Mouse (Mus musculus) liver, embryonic 16.5 days (tissue): Measurements from ENCODE around the gene Nelfa. TPM values are rescaled to one million over a fixed set of nuclear protein-coding genes. Genes with fewer than 3 reads are reported as not detected.

ENCODE experiments used
- ATAC-seq: fragments of 200-750 bp; cut with Nextera tagmentation; 2 replicates; pipeline ENCODE4 v1.8.0; 2017; ENCODE audit warnings: low read depth, mild to moderate bottlenecking, moderate number of reproducible peaks, moderate library complexity
- H3K27ac ChIP-seq: fragments of 300-500 bp; sonication (generic); 2 replicates; pipeline ENCODE4 v1.5.1; 2014; ENCODE audit warnings: mild to moderate bottlenecking, low read length
- H3K27me3 ChIP-seq: fragments of 300-500 bp; sonication (generic); 2 replicates; pipeline ENCODE4 v1.6.1; 2014; ENCODE audit warnings: low read depth, low read length, mixed read lengths; ENCODE audit not compliant: control insufficient read depth, insufficient read depth
- H3K36me3 ChIP-seq: fragments of 300-500 bp; sonication (generic); 2 replicates; pipeline ENCODE4 v1.6.1; 2014; ENCODE audit warnings: mild to moderate bottlenecking; ENCODE audit not compliant: control insufficient read depth, insufficient read depth
- H3K4me1 ChIP-seq: fragments of 300-500 bp; sonication (generic); 2 replicates; pipeline ENCODE4 v1.6.1; 2014; ENCODE audit warnings: low read depth, low read length, mixed read lengths; ENCODE audit not compliant: control insufficient read depth
- H3K4me2 ChIP-seq: fragments of 300-500 bp; sonication (generic); 2 replicates; pipeline ENCODE4 v1.6.1; 2014; ENCODE audit warnings: low read depth, low read length, mixed read lengths
- H3K4me3 ChIP-seq: fragments of 300-500 bp; sonication (generic); 2 replicates; pipeline ENCODE4 v1.5.1; 2014; ENCODE audit warnings: low read depth, mild to moderate bottlenecking, low read length
- H3K9ac ChIP-seq: fragments of 300-500 bp; sonication (generic); 2 replicates; pipeline ENCODE4 v1.6.1; 2014; ENCODE audit warnings: low read depth, low read length
- H3K9me3 ChIP-seq: fragments of 300-500 bp; sonication (generic); replicated peaks from 2 replicates; pipeline ENCODE4 v1.6.1; 2016; ENCODE audit warnings: low read length; ENCODE audit not compliant: control insufficient read depth
- WGBS: fragments of 180-500 bp; shearing (Covaris S2); extraction: QIAGEN DNeasy Blood & Tissue Kit; methylation state at CpG from one replicate; pipeline ENCODE4 v1.1.7; 2014; ENCODE audit not compliant: insufficient replicate concordance; 5-methylcytosine and 5-hydroxymethylcytosine counted together
- polyA plus RNA-seq: library from polyadenylated mRNA; unstranded; fragments of >200 nt; fragmentation: Nextera tagmentation; extraction: Ambion mirVana; gene quantifications from 2 replicates; pipeline ENCODE4 v1.2.1, GENCODE M21; 2015

Gene Nelfa
- polyA plus RNA-seq, 1 experiment from 2014 or later: 23.0 TPM

DNA sequence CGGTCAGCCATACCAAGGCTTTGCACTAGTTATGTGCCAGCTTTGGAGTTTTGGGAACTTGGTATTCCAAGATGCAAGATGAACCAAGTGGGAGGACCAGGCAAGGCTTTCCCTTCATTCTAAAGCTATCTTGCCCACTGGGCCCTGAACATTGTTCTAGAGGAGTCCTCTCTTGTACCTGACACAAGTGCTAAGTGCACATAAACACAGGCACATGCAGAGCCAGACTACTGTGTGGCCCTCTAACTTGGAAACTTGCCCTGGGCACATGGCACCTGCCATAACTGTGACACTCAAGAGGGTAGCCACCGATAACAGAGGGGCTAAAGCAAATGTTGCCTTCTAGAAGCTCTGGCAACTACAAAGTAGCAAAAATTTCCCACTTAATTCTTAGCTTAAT, 33.5 kb downstream of the Nelfa start:
- no peak for ATAC-seq
- no peak overlapping the region for H3K9ac ChIP-seq
- 82% methylated on average over 2 of the region's 2 CpGs for WGBS
- no peak overlapping the region for H3K27ac ChIP-seq
- H3K9me3 ChIP-seq: no peaks in the 10 kb centered on the region
- no peaks in the 10 kb centered on the region for H3K4me1 ChIP-seq
- H3K36me3 ChIP-seq: peaks cover 37% of the 10 kb centered on the region
- H3K4me2 ChIP-seq: no peak overlapping the region
- no peaks in the 10 kb centered on the region for H3K27me3 ChIP-seq
- H3K4me3 ChIP-seq: no peak overlapping the region

DNA sequence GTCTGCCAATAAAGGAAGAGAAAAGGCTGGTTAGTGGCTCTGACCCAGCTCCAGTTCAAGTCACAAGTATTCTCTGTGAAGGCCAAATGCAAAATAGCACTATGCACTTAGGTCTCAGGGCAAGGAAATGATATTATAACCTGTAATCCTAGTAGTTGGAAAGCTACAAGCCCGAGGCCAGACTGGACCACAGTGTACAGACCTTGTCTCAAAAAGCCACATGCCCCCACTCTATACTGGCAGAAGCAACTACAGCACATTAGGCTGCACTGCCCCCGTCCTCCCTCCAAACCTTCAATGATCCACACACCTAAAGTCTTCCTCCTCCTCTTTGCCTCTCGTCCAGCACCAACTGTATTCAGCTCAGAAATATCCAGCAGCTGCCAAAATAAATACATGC, 34.9 kb downstream of the Nelfa start:
- Histone ChIP-seq H3K4me2 (no peak overlapping the region), H3K4me1 (no peaks in the 10 kb centered on the region), H3K27ac (no peak overlapping the region), H3K27me3 (no peaks in the 10 kb centered on the region), H3K9me3 (no peaks in the 10 kb centered on the region), H3K36me3 (peaks cover 48% of the 10 kb centered on the region), H3K4me3 (no peak overlapping the region), H3K9ac (no peak overlapping the region)
- ATAC-seq: no peak
- WGBS: 77% methylated on average over 3 of the region's 3 CpGs

DNA sequence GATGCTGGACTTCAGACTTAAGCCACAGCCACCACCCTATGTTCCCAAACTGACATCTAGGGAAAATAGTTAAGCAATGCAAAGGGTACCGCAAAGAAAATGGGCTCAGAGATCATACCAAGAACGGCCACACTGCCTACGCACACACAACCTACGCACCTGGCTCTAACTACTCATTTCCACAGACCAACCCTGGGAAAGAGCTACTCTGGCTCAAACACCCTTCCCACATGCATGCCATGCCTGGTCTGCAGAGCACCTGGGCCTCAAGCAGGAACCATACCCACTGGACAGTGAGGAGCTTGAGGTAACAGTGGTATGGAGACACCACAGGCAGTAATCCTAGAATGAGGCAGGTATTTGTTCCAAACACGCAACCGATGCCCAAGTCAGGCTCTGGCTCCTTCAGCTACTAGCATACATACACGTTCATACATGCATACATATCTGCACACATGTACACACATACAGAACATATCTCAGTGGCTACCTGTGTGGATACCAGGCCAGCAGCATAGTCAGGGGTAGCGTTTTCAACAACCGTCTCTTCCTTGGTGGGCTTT, 35.4 kb downstream of the Nelfa start:
- Histone ChIP-seq H3K4me3 (no peak overlapping the region), H3K4me2 (no peak overlapping the region), H3K27me3 (no peaks in the 10 kb centered on the region), H3K4me1 (no peaks in the 10 kb centered on the region), H3K9ac (no peak overlapping the region), H3K9me3 (no peaks in the 10 kb centered on the region), H3K36me3 (peaks cover 53% of the 10 kb centered on the region), H3K27ac (no peak overlapping the region)
- WGBS: 85% methylated on average over 9 of the region's 9 CpGs
- ATAC-seq: no peak

GRCm38 (mm10) chr5:33900101-33900500, 36.1 kb downstream of the Nelfa start:
- no peak for ATAC-seq
- H3K9ac ChIP-seq: no peak overlapping the region
- no peak overlapping the region for H3K4me3 ChIP-seq
- no peaks in the 10 kb centered on the region for H3K9me3 ChIP-seq
- H3K4me1 ChIP-seq: no peaks in the 10 kb centered on the region
- H3K36me3 ChIP-seq: peaks cover 58% of the 10 kb centered on the region
- no peaks in the 10 kb centered on the region for H3K27me3 ChIP-seq
- no peak overlapping the region for H3K4me2 ChIP-seq
- WGBS: 88% methylated on average over 3 of the region's 3 CpGs
- no peak overlapping the region for H3K27ac ChIP-seq

- Histone ChIP-seq H3K4me3 (no peak overlapping the region), H3K36me3 (peaks cover 67% of the 10 kb centered on the region), H3K9ac (no peak overlapping the region), H3K27me3 (no peaks in the 10 kb centered on the region), H3K4me2 (no peak overlapping the region), H3K27ac (no peak overlapping the region), H3K4me1 (no peaks in the 10 kb centered on the region), H3K9me3 (no peaks in the 10 kb centered on the region)
- no peak for ATAC-seq
- 94% methylated on average over 3 of the region's 3 CpGs for WGBS
Measured at GRCm38 (mm10) chr5:33899245-33899644, 37.0 kb downstream of the Nelfa start.

DNA sequence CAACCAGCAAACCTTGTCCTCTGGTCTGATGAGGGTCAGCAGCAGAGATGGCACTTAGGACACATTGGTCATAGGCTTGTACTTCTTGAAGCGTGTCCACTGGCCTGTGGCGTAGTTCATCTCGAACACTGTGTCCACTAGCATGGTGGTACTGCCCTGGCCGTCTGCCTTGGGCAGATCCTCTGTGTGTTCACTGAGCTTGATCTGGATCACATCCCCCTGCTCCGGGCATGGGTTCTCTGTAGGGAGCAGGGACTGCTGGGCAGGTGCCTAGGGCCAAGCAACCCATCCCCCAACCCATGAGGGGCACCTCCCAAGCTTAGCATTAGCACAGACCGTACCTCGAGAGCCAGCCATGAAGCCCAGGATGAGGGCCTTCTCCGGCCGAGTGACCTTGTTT, 37.5 kb downstream of the Nelfa start:
- Histone ChIP-seq H3K27ac (no peak overlapping the region), H3K36me3 (peaks cover 73% of the 10 kb centered on the region), H3K27me3 (no peaks in the 10 kb centered on the region), H3K4me3 (no peak overlapping the region), H3K4me1 (no peaks in the 10 kb centered on the region), H3K9me3 (no peaks in the 10 kb centered on the region), H3K4me2 (no peak overlapping the region), H3K9ac (no peak overlapping the region)
- ATAC-seq: no peak
- 77% methylated on average over 9 of the region's 9 CpGs for WGBS

DNA sequence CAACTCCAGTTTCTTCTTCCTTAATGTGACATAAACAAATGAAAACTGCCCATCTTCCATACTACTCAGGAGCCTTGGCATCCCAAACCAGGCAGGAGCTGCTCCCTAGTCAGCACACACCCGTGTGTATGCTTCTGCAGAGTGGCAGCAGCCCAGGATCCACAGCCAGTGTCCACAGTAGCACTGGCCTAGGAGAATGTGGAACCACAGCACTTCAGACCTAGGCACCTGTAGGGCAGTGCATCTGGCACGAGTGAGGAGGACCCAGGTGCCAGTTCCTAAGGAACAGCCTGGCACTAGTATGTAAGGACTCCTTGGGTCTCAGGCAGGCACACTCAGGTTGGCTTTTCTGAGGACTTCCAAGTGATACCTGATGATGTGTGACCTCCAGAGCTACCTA, 39.1 kb downstream of the Nelfa start:
- Histone ChIP-seq H3K27ac (no peak overlapping the region), H3K36me3 (peaks cover 85% of the 10 kb centered on the region)
- no peak for ATAC-seq

DNA sequence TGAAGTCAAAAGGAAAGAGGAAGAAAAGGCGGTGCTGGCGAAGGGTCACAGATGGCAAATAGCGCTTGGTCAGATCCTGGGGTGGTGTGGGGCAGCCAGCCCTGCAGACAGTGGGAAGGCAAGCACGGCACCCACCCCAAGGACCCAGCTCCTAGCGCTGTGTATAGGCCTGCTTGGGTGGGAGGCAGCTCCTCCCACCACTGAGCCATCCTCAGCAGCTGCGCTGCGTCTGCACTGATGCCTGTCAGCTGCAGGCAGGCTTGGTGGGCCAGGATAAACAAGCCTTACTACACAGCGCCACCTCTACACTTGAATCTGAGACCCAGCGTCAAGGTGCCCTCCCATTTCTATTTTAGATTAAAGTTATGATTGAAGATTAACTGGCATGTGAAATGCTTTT, 41.1 kb downstream of the Nelfa start:
- Histone ChIP-seq H3K9me3 (no peaks in the 10 kb centered on the region), H3K4me2 (no peak overlapping the region), H3K9ac (no peak overlapping the region), H3K36me3 (peaks cover 84% of the 10 kb centered on the region), H3K4me1 (no peaks in the 10 kb centered on the region), H3K27ac (no peak overlapping the region), H3K27me3 (no peaks in the 10 kb centered on the region), H3K4me3 (no peak overlapping the region)
- no peak for ATAC-seq
- 88% methylated on average over 9 of the region's 9 CpGs for WGBS

More for the DNA sequence above, 39.1 kb downstream of the Nelfa start:
- Histone ChIP-seq H3K4me2 (no peak overlapping the region), H3K4me3 (no peak overlapping the region), H3K4me1 (no peaks in the 10 kb centered on the region), H3K9ac (no peak overlapping the region), H3K9me3 (no peaks in the 10 kb centered on the region), H3K27me3 (no peaks in the 10 kb centered on the region)
- WGBS: 77% methylated on average over 2 of the region's 2 CpGs

DNA sequence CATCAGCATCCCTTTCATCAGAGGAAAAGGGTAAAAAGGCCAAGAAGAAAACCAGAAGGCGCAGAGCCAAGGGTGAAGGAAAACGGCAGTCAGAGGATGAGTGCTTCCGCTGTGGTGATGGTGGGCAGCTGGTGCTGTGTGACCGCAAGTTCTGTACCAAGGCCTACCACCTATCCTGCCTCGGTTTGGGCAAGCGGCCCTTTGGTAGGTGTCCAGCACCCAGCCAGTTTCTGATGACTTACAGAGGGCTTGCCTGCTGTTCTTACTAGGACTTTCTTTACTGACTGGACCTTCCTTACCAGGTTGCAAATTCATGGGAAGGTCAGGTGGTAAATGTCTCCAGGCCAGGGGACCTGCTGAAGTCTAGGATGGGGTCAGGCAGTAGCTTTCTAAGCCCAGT, 42.8 kb downstream of the Nelfa start:
- Histone ChIP-seq H3K9ac (no peak overlapping the region), H3K27ac (no peak overlapping the region), H3K27me3 (no peaks in the 10 kb centered on the region), H3K4me1 (no peaks in the 10 kb centered on the region), H3K36me3 (peaks cover 74% of the 10 kb centered on the region), H3K9me3 (no peaks in the 10 kb centered on the region), H3K4me3 (no peak overlapping the region), H3K4me2 (no peak overlapping the region)
- no peak for ATAC-seq
- WGBS: 91% methylated on average over 6 of the region's 6 CpGs
